Mouse (Mus musculus): ENCODE measurements around the gene Pfdn5. TPM values are rescaled to one million over a fixed set of nuclear protein-coding genes. Genes with fewer than 3 reads are reported as not detected.

The Pfdn5 gene
- 104 and 114 TPM in 2 replicates for polyA plus RNA-seq (2015; fragmentation: Nextera tagmentation; extraction: Ambion mirVana)

- H3K4me3 ChIP-seq (replicated peaks) = peak within 1 kb of the TSS; percentile 69
- peaks cover 62% of the 10 kb centered on the region for H3K36me3 ChIP-seq (replicated peaks)
- peak within 1 kb of the TSS; percentile 69 for H3K27ac ChIP-seq (replicated peaks)
- H3K9me3 ChIP-seq (replicated peaks) = no peaks in the 10 kb centered on the region
- H3K9ac ChIP-seq = peak within 1 kb of the TSS; percentile 73
- no peaks in the 10 kb centered on the region for H3K27me3 ChIP-seq
- H3K4me1 ChIP-seq (replicated peaks) = peaks cover 15% of the 10 kb centered on the region
- peak within 1 kb of the TSS; percentile 71 for H3K4me2 ChIP-seq
- peak; percentile 92 for ATAC-seq (ENCODE audit: insufficient read depth)
- under 1% methylated on average over 40 of the region's 40 CpGs for whole genome bisulfite sequencing (ENCODE audit: insufficient replicate concordance)
Observed at GRCm38 (mm10) chr15:102326022-102326576, at the start of gene Pfdn5. Gene Pfdn5 (plus strand): TSS chr15:102326116.

GRCm38 (mm10) chr15:102278726-102279091 is 47.2 kb upstream of the Pfdn5 start:
- ATAC-seq (ENCODE audit: insufficient read depth) = no peak
- H3K4me1 ChIP-seq (replicated peaks) = peaks cover 50% of the 10 kb centered on the region
- H3K9me3 ChIP-seq (replicated peaks) = no peaks in the 10 kb centered on the region
- H3K9ac ChIP-seq = peak overlapping the region; percentile 76
- H3K27me3 ChIP-seq = 0 out of 2 replicates have a peak, but pooled peaks cover 4% of the 10 kb centered on the region
- peaks cover 20% of the 10 kb centered on the region for H3K36me3 ChIP-seq (replicated peaks)
- H3K4me2 ChIP-seq = peak overlapping the region; percentile 87
- H3K4me3 ChIP-seq (replicated peaks) = peak overlapping the region; percentile 77
- WGBS (ENCODE audit: insufficient replicate concordance) = 17% methylated on average over 7 of the region's 7 CpGs
- H3K27ac ChIP-seq (replicated peaks) = peak overlapping the region; percentile 77

GRCm38 (mm10) chr15:102279092-102279782 is 46.7 kb upstream of the Pfdn5 start, which contains the start of gene Mfsd5:
Gene Mfsd5 (plus strand): TSS chr15:102279454.
- peak within 1 kb of the TSS; percentile 87 for H3K4me2 ChIP-seq
- peaks cover 55% of the 10 kb centered on the region for H3K4me1 ChIP-seq (replicated peaks)

GRCm38 (mm10) chr15:102279783-102280520 is 46.0 kb upstream of the Pfdn5 start:
- Histone ChIP-seq H3K4me1 (replicated peaks) (peaks cover 58% of the 10 kb centered on the region), H3K4me3 (replicated peaks) (peak overlapping the region; percentile 77)

More at GRCm38 (mm10) chr15:102279092-102279782, 46.7 kb upstream of the Pfdn5 start, which contains the start of gene Mfsd5:
- H3K4me3 ChIP-seq (replicated peaks) = peak within 1 kb of the TSS; percentile 77
- ATAC-seq (ENCODE audit: insufficient read depth) = peak; percentile 92
- H3K27ac ChIP-seq (replicated peaks) = peak within 1 kb of the TSS; percentile 77
- no peaks in the 10 kb centered on the region for H3K27me3 ChIP-seq
- peaks cover 20% of the 10 kb centered on the region for H3K36me3 ChIP-seq (replicated peaks)
- WGBS (ENCODE audit: insufficient replicate concordance) = under 1% methylated on average over 65 of the region's 65 CpGs
- no peaks in the 10 kb centered on the region for H3K9me3 ChIP-seq (replicated peaks)
- H3K9ac ChIP-seq = peak within 1 kb of the TSS; percentile 76

GRCm38 (mm10) chr15:102280623-102281022 is 45.3 kb upstream of the Pfdn5 start:
- peak overlapping the region; percentile 87 for H3K4me2 ChIP-seq
- H3K27ac ChIP-seq (replicated peaks) = no peak overlapping the region
- H3K9ac ChIP-seq = no peak overlapping the region
- H3K4me3 ChIP-seq (replicated peaks) = peak overlapping the region; percentile 77
- peaks cover 58% of the 10 kb centered on the region for H3K4me1 ChIP-seq (replicated peaks)
- H3K36me3 ChIP-seq (replicated peaks) = peaks cover 20% of the 10 kb centered on the region
- no peaks in the 10 kb centered on the region for H3K27me3 ChIP-seq
- no peaks in the 10 kb centered on the region for H3K9me3 ChIP-seq (replicated peaks)
- no peak for ATAC-seq (ENCODE audit: insufficient read depth)
- WGBS (ENCODE audit: insufficient replicate concordance) = 85% methylated on average over 19 of the region's 19 CpGs

More at GRCm38 (mm10) chr15:102279783-102280520, 46.0 kb upstream of the Pfdn5 start:
- H3K27me3 ChIP-seq = no peaks in the 10 kb centered on the region
- peaks cover 20% of the 10 kb centered on the region for H3K36me3 ChIP-seq (replicated peaks)
- WGBS (ENCODE audit: insufficient replicate concordance) = 10% methylated on average over 13 of the region's 13 CpGs
- H3K9ac ChIP-seq = peak overlapping the region; percentile 76
- peak overlapping the region; percentile 77 for H3K27ac ChIP-seq (replicated peaks)
- H3K4me2 ChIP-seq = peak overlapping the region; percentile 87
- H3K9me3 ChIP-seq (replicated peaks) = no peaks in the 10 kb centered on the region
- ATAC-seq (ENCODE audit: insufficient read depth) = peak; percentile 34

GRCm38 (mm10) chr15:102282463-102283292 is 43.2 kb upstream of the Pfdn5 start:
- WGBS (ENCODE audit: insufficient replicate concordance) = 28% methylated on average over 8 of the region's 8 CpGs
- Histone ChIP-seq H3K27me3 (no peaks in the 10 kb centered on the region), H3K9ac (0 out of 2 replicates have a peak overlapping the region, but pooled peaks have one; percentile 8), H3K4me3 (replicated peaks) (peak overlapping the region; percentile 15; the same call in 1 of the 2 replicates), H3K4me1 (replicated peaks) (peaks cover 58% of the 10 kb centered on the region), H3K4me2 (peak overlapping the region; percentile 48), H3K9me3 (replicated peaks) (no peaks in the 10 kb centered on the region), H3K36me3 (replicated peaks) (peaks cover 20% of the 10 kb centered on the region), H3K27ac (replicated peaks) (peak overlapping the region; percentile 61)
- no peak for ATAC-seq (ENCODE audit: insufficient read depth)

GRCm38 (mm10) chr15:102283648-102284047 is 42.3 kb upstream of the Pfdn5 start:
- Histone ChIP-seq H3K4me1 (replicated peaks) (peaks cover 55% of the 10 kb centered on the region), H3K9ac (no peak overlapping the region), H3K4me2 (no peak overlapping the region), H3K9me3 (replicated peaks) (no peaks in the 10 kb centered on the region), H3K4me3 (replicated peaks) (no peak overlapping the region), H3K27ac (replicated peaks) (no peak overlapping the region), H3K27me3 (no peaks in the 10 kb centered on the region), H3K36me3 (replicated peaks) (peaks cover 20% of the 10 kb centered on the region)
- no peak for ATAC-seq (ENCODE audit: insufficient read depth)
- WGBS (ENCODE audit: insufficient replicate concordance) = 18% methylated on average over 3 of the region's 3 CpGs

- Histone ChIP-seq H3K4me1 (replicated peaks) (peaks cover 21% of the 10 kb centered on the region), H3K4me2 (no peak overlapping the region), H3K4me3 (replicated peaks) (no peak overlapping the region), H3K9ac (no peak overlapping the region), H3K36me3 (replicated peaks) (0 out of 2 replicates have a peak, but pooled peaks cover 2% of the 10 kb centered on the region), H3K27me3 (no peaks in the 10 kb centered on the region), H3K27ac (replicated peaks) (no peak overlapping the region), H3K9me3 (replicated peaks) (no peaks in the 10 kb centered on the region)
- no peak for ATAC-seq (ENCODE audit: insufficient read depth)
Observed at GRCm38 (mm10) chr15:102287395-102287794, 38.5 kb upstream of the Pfdn5 start.

- Histone ChIP-seq H3K27me3 (no peaks in the 10 kb centered on the region), H3K9ac (peak within 1 kb of the TSS; percentile 86), H3K36me3 (replicated peaks) (peaks cover 32% of the 10 kb centered on the region), H3K4me2 (peak within 1 kb of the TSS; percentile 76), H3K27ac (replicated peaks) (peak within 1 kb of the TSS; percentile 71), H3K4me3 (replicated peaks) (peak within 1 kb of the TSS; percentile 99), H3K4me1 (replicated peaks) (peaks cover 35% of the 10 kb centered on the region), H3K9me3 (replicated peaks) (no peaks in the 10 kb centered on the region)
- peak; percentile 96 for ATAC-seq (ENCODE audit: insufficient read depth)
- WGBS (ENCODE audit: insufficient replicate concordance) = 6% methylated on average over 25 of the region's 25 CpGs
Observed at GRCm38 (mm10) chr15:102295633-102296367, 30.1 kb upstream of the Pfdn5 start, which contains the start of gene Espl1. Gene Espl1 (plus strand): TSS chr15:102296266.
